Mouse (Mus musculus) cerebellum, adult 9-10 months (tissue): ENCODE results near the gene Vstm2l.

Source experiments
- DNase-seq: peaks from one replicate; pipeline ENCODE4 v3.0.0; 2022

Gene Vstm2l

GRCm38 (mm10) chr2:157935444-157936171, 21.2 kb downstream of the Vstm2l start:
- no peak for DNase-seq

- no peak for DNase-seq
These were observed 22.2 kb downstream of the Vstm2l start for GRCm38 (mm10) chr2:157936676-157937075.

- no peak for DNase-seq
These were observed 26.2 kb downstream of the Vstm2l start for GRCm38 (mm10) chr2:157940586-157941185.

GRCm38 (mm10) chr2:157943514-157944155, 29.2 kb downstream of the Vstm2l start:
- DNase-seq, result peak; percentile 75

GRCm38 (mm10) chr2:157944156-157944893, 29.9 kb downstream of the Vstm2l start:
- DNase-seq, result peak; percentile 21

- no peak for DNase-seq
These were observed 39.5 kb downstream of the Vstm2l start for GRCm38 (mm10) chr2:157953978-157954377.

GRCm38 (mm10) chr2:157957707-157958108, 43.3 kb downstream of the Vstm2l start:
- DNase-seq, result no peak

- DNase-seq, result no peak
These were observed 53.4 kb downstream of the Vstm2l start for GRCm38 (mm10) chr2:157967856-157968255.

GRCm38 (mm10) chr2:157970124-157970523, 55.7 kb downstream of the Vstm2l start:
- DNase-seq, result no peak

- no peak for DNase-seq
These were observed 56.2 kb downstream of the Vstm2l start for GRCm38 (mm10) chr2:157970669-157971068.

- DNase-seq, result no peak
These were observed 60.4 kb downstream of the Vstm2l start for GRCm38 (mm10) chr2:157974604-157975501.

- no peak for DNase-seq
These were observed 61.1 kb downstream of the Vstm2l start for GRCm38 (mm10) chr2:157975595-157975994.

GRCm38 (mm10) chr2:157979241-157979640, 64.8 kb downstream of the Vstm2l start:
- no peak for DNase-seq

GRCm38 (mm10) chr2:157982727-157983126, 68.3 kb downstream of the Vstm2l start:
- DNase-seq, result no peak

- no peak for DNase-seq
These were observed 68.8 kb downstream of the Vstm2l start for GRCm38 (mm10) chr2:157983276-157983675.

GRCm38 (mm10) chr2:157985611-157986010, 71.2 kb downstream of the Vstm2l start:
- DNase-seq, result peak; percentile 30

- DNase-seq, result no peak
These were observed 71.8 kb downstream of the Vstm2l start for GRCm38 (mm10) chr2:157986235-157986634.

GRCm38 (mm10) chr2:157988416-157989190, 74.2 kb downstream of the Vstm2l start:
- DNase-seq, result no peak

GRCm38 (mm10) chr2:157989946-157990345, 75.5 kb downstream of the Vstm2l start:
- no peak for DNase-seq

GRCm38 (mm10) chr2:157991026-157991425, 76.6 kb downstream of the Vstm2l start:
- no peak for DNase-seq

- DNase-seq, result peak; percentile 8
These were observed 78.0 kb downstream of the Vstm2l start for GRCm38 (mm10) chr2:157992501-157992900.
